Mouse (Mus musculus): ENCODE data around the gene Itgb7. TPM values are rescaled to one million over a fixed set of nuclear protein-coding genes. Genes with fewer than 3 reads are reported as not detected.

The Itgb7 gene
- total and polyA plus RNA-seq, 3 experiments, result 22.1 to 83.5 (median 26.6) TPM

DNA sequence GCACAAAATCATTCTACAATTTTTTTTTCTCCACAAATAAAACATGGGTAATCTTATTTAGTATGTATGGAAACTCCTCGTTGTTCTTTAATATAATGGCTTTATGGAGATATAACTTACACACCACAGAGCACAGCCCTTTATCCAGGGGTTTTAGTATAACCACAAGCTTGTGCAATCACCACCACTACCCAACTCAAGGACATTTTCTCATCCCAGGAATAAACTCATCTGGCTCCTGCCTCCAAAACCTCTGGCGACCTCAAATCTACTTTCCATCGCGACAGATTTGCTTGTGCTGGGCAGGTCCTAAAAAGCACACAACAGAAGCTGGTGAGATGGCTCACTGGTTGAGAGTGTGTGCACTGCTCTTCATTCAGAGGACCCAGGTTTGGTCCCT lies 38.1 kb downstream of the Itgb7 start:
- no peaks in the 10 kb centered on the region for H3K9me3 ChIP-seq (replicated peaks)
- no peak overlapping the region for H3K4me3 ChIP-seq (ENCODE audit: low read depth, low read length)
- peaks cover 16% of the 10 kb centered on the region for H3K27me3 ChIP-seq (ENCODE audit: insufficient read depth, low read length)
- TF ChIP-seq CTCF (IDR thresholded peaks at IDR 0.05; ENCODE audit: low read depth, low read length), result no peak
- no peak for TF ChIP-seq GATA2 (IDR thresholded peaks at IDR 0.05; ENCODE audit: borderline replicate concordance, low read depth, low read length)
- no peak for TF ChIP-seq GATA1 (IDR thresholded peaks at IDR 0.05; ENCODE audit: borderline replicate concordance, low read length)
- TF ChIP-seq TAL1 (conservative IDR thresholded peaks at IDR 0.05; ENCODE audit: low read depth, low read length), result no peak
- TF ChIP-seq POLR2AphosphoS5 (IDR thresholded peaks at IDR 0.05; ENCODE audit: insufficient replicate concordance, low read depth, low read length), result no peak
- H3K4me1 ChIP-seq (ENCODE audit: insufficient read depth, low read depth, low read length), result peaks cover 44% of the 10 kb centered on the region
- DNase-seq (ENCODE audit: low spot score) (no peak), ATAC-seq (ENCODE audit: extremely low read depth, insufficient number of reproducible peaks, low FRiP score, poor library complexity, severe bottlenecking) (no peak)
- peaks cover 3% of the 10 kb centered on the region for H3K36me3 ChIP-seq (replicated peaks)

DNA sequence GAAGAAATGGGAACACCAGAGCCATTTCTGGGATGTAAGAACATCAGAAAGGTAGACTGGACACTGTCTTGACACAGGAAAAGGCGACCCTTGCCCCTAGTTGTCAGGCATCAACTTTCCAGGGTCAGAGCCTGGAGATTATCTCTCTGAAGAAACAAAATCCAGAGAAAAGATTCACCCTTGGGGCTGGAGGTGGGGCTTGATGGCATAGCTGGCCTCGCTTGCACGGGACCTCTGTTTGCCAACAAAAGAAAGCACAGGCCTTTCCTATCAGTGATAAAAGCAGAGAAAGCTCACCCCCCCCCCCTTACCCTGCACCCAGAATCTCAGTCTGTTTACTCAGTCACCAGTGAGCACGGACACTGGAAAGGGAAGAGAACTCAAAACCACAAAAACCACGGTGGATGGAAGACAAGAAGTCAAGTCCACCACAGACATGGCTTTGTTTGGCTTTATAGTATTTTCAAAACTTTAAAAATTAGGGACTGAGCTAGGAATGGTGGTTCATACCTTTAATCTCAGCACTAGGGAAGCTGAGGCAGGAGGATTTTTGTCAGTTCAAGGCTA lies 38.8 kb downstream of the Itgb7 start:
- Histone ChIP-seq H3K36me3 (replicated peaks) (peaks cover 3% of the 10 kb centered on the region), H3K27me3 (ENCODE audit: insufficient read depth, low read length) (peaks cover 19% of the 10 kb centered on the region), H3K4me1 (ENCODE audit: insufficient read depth, low read depth, low read length) (peaks cover 47% of the 10 kb centered on the region), H3K4me3 (ENCODE audit: low read depth, low read length) (no peak overlapping the region), H3K9me3 (replicated peaks) (no peaks in the 10 kb centered on the region)
- DNase-seq (ENCODE audit: low spot score), result no peak
- ATAC-seq (ENCODE audit: extremely low read depth, insufficient number of reproducible peaks, low FRiP score, poor library complexity, severe bottlenecking), result no peak
- no peak for TF ChIP-seq CTCF (IDR thresholded peaks at IDR 0.05; ENCODE audit: low read depth, low read length)
- TF ChIP-seq GATA2 (IDR thresholded peaks at IDR 0.05; ENCODE audit: borderline replicate concordance, low read depth, low read length), result no peak
- TF ChIP-seq POLR2AphosphoS5 (IDR thresholded peaks at IDR 0.05; ENCODE audit: insufficient replicate concordance, low read depth, low read length), result no peak
- TF ChIP-seq TAL1 (conservative IDR thresholded peaks at IDR 0.05; ENCODE audit: low read depth, low read length), result no peak
- TF ChIP-seq GATA1 (IDR thresholded peaks at IDR 0.05; ENCODE audit: borderline replicate concordance, low read length), result no peak

DNA sequence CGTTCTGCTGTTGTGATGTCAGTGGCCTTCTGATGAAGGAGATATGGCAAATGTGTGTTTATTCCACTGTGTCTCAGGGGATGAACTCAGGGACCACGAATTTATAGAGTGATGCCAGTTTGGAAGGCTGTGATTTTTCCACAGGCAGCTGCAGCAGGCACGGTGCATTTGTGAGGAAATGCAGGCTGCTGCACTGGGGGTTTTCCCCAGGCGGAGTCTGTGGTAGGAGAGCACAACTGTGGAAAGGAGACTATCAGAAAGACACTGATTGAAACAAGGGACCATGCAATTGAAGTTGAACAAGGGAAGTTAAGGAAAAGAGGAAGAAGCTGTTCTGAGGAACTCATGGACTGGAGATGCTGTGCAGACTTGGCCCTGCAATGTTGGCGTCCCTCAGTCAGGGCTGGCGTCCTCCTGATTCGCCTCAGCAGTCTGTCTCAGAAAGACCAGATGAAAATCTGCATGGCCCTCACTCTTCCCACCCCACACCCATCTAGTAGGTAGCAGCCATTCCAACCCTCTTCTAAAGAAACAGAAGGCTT lies 39.4 kb downstream of the Itgb7 start:
- no peaks in the 10 kb centered on the region for H3K9me3 ChIP-seq (replicated peaks)
- no peak for TF ChIP-seq POLR2AphosphoS5 (IDR thresholded peaks at IDR 0.05; ENCODE audit: insufficient replicate concordance, low read depth, low read length)
- H3K36me3 ChIP-seq (replicated peaks), result peaks cover 3% of the 10 kb centered on the region
- H3K4me3 ChIP-seq (ENCODE audit: low read depth, low read length), result no peak overlapping the region
- ATAC-seq (ENCODE audit: extremely low read depth, insufficient number of reproducible peaks, low FRiP score, poor library complexity, severe bottlenecking) (no peak), DNase-seq (ENCODE audit: low spot score) (no peak)
- H3K4me1 ChIP-seq (ENCODE audit: insufficient read depth, low read depth, low read length), result peaks cover 47% of the 10 kb centered on the region
- peaks cover 19% of the 10 kb centered on the region for H3K27me3 ChIP-seq (ENCODE audit: insufficient read depth, low read length)

DNA sequence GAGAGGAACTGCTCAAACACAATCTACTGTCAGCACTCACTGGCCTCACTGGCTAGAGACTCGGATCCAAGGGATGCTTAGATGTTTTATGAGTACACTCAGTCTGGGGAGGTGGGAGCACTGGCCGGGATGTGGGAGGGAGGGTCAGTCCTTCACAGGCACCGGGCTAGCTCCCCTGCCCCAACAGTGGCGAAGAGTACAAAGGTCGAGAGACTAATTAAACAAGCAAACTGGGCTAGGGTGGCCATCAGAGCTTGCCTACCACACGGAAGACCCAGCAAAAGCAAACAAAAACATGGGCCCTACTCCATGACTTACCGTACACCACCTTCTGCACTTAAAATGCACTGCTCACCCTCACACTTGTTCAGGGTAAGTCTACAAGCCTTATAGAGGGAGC lies 40.0 kb downstream of the Itgb7 start:
- no peaks in the 10 kb centered on the region for H3K9me3 ChIP-seq (replicated peaks)
- DNase-seq (ENCODE audit: low spot score), result no peak
- peaks cover 47% of the 10 kb centered on the region for H3K4me1 ChIP-seq (ENCODE audit: insufficient read depth, low read depth, low read length)
- H3K4me3 ChIP-seq (ENCODE audit: low read depth, low read length), result no peak overlapping the region
- H3K27me3 ChIP-seq (ENCODE audit: insufficient read depth, low read length), result peaks cover 19% of the 10 kb centered on the region
- TF ChIP-seq TAL1 (conservative IDR thresholded peaks at IDR 0.05; ENCODE audit: low read depth, low read length), result no peak
- no peak for TF ChIP-seq POLR2AphosphoS5 (IDR thresholded peaks at IDR 0.05; ENCODE audit: insufficient replicate concordance, low read depth, low read length)
- TF ChIP-seq GATA1 (IDR thresholded peaks at IDR 0.05; ENCODE audit: borderline replicate concordance, low read length), result no peak
- no peak for TF ChIP-seq GATA2 (IDR thresholded peaks at IDR 0.05; ENCODE audit: borderline replicate concordance, low read depth, low read length)
- no peak for TF ChIP-seq CTCF (IDR thresholded peaks at IDR 0.05; ENCODE audit: low read depth, low read length)
- H3K36me3 ChIP-seq (replicated peaks), result peaks cover 2% of the 10 kb centered on the region
- ATAC-seq (ENCODE audit: extremely low read depth, insufficient number of reproducible peaks, low FRiP score, poor library complexity, severe bottlenecking), result no peak

DNA sequence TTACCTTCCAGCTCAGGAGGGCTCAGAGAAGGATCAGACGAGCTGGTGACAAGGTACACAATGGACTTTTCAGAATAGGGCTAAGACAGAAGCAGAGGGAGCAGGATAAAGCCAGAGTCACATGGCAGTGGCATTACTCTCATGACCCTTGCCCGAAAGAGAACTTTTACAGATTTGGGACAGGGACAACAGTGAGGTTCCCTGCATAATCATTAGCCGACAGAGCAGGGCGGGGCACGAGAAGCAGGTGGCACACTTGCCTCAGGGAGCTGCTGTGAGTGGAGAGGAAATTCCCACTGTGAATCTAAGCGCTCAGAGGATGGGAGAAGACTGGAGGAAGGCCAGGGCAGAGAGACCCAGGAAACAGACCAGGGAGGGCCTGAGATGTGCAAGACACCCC lies 42.9 kb downstream of the Itgb7 start:
- Histone ChIP-seq H3K36me3 (replicated peaks) (no peaks in the 10 kb centered on the region), H3K4me3 (ENCODE audit: low read depth, low read length) (no peak overlapping the region), H3K9me3 (replicated peaks) (no peaks in the 10 kb centered on the region), H3K4me1 (ENCODE audit: insufficient read depth, low read depth, low read length) (peaks cover 27% of the 10 kb centered on the region), H3K27me3 (ENCODE audit: insufficient read depth, low read length) (peaks cover 19% of the 10 kb centered on the region)
- DNase-seq (ENCODE audit: low spot score) (no peak), ATAC-seq (ENCODE audit: extremely low read depth, insufficient number of reproducible peaks, low FRiP score, poor library complexity, severe bottlenecking) (no peak)
- TF ChIP-seq CTCF (IDR thresholded peaks at IDR 0.05; ENCODE audit: low read depth, low read length), result no peak
- TF ChIP-seq GATA1 (IDR thresholded peaks at IDR 0.05; ENCODE audit: borderline replicate concordance, low read length), result no peak
- no peak for TF ChIP-seq POLR2AphosphoS5 (IDR thresholded peaks at IDR 0.05; ENCODE audit: insufficient replicate concordance, low read depth, low read length)
- no peak for TF ChIP-seq GATA2 (IDR thresholded peaks at IDR 0.05; ENCODE audit: borderline replicate concordance, low read depth, low read length)
- TF ChIP-seq TAL1 (conservative IDR thresholded peaks at IDR 0.05; ENCODE audit: low read depth, low read length), result no peak

DNA sequence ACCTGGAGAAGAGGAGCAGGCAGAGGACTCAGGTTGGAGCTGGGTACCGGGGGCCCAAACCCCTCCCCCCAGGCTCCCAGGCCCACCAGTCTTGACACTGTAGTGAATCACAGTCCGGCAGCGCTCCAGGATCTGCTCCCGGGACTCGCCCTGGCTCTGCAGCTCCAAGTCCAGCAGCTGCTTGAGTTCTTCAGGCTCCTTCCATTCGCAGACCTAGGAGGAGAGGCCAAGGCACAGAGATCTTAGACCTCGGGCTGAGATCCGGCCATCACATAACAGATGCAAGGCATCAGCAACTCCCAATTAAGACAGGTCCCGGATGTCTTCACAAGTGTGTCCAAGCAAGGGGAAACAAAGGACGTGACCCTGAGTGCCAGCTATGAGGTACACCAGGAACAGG lies 43.6 kb downstream of the Itgb7 start:
- TF ChIP-seq CTCF (IDR thresholded peaks at IDR 0.05; ENCODE audit: low read depth, low read length), result no peak
- TF ChIP-seq GATA1 (IDR thresholded peaks at IDR 0.05; ENCODE audit: borderline replicate concordance, low read length), result no peak
- no peak for TF ChIP-seq GATA2 (IDR thresholded peaks at IDR 0.05; ENCODE audit: borderline replicate concordance, low read depth, low read length)
- TF ChIP-seq TAL1 (conservative IDR thresholded peaks at IDR 0.05; ENCODE audit: low read depth, low read length), result no peak
- ATAC-seq (ENCODE audit: extremely low read depth, insufficient number of reproducible peaks, low FRiP score, poor library complexity, severe bottlenecking) (no peak), DNase-seq (ENCODE audit: low spot score) (no peak)
- Histone ChIP-seq H3K27me3 (ENCODE audit: insufficient read depth, low read length) (peaks cover 19% of the 10 kb centered on the region), H3K9me3 (replicated peaks) (no peaks in the 10 kb centered on the region), H3K4me1 (ENCODE audit: insufficient read depth, low read depth, low read length) (peaks cover 25% of the 10 kb centered on the region), H3K4me3 (ENCODE audit: low read depth, low read length) (no peak overlapping the region), H3K36me3 (replicated peaks) (no peaks in the 10 kb centered on the region)
